Mouse (Mus musculus): ENCODE results near the gene Fezf1.

Gene Fezf1

GRCm38 (mm10) chr6:23251431-23251830 lies 3.3 kb upstream of the Fezf1 start:
- Histone ChIP-seq H3K9me3 (ENCODE audit: low read length) (no peaks in the 10 kb centered on the region), H3K4me1 (replicated peaks; ENCODE audit: low read depth, low read length) (peaks cover 53% of the 10 kb centered on the region), H3K27me3 (ENCODE audit: insufficient read depth, low read length) (peaks cover 90% of the 10 kb centered on the region), H3K36me3 (ENCODE audit: insufficient read depth, low read length) (no peaks in the 10 kb centered on the region), H3K4me3 (replicated peaks; ENCODE audit: low read length) (no peak overlapping the region)
- TF ChIP-seq NANOG (IDR thresholded peaks at IDR 0.05; ENCODE audit: borderline replicate concordance, low read length), result no peak
- no peak for TF ChIP-seq POU5F1 (IDR thresholded peaks at IDR 0.05; ENCODE audit: borderline replicate concordance, low read length)
- no peak for TF ChIP-seq CTCF (conservative IDR thresholded peaks at IDR 0.05; ENCODE audit: low read length)

DNA sequence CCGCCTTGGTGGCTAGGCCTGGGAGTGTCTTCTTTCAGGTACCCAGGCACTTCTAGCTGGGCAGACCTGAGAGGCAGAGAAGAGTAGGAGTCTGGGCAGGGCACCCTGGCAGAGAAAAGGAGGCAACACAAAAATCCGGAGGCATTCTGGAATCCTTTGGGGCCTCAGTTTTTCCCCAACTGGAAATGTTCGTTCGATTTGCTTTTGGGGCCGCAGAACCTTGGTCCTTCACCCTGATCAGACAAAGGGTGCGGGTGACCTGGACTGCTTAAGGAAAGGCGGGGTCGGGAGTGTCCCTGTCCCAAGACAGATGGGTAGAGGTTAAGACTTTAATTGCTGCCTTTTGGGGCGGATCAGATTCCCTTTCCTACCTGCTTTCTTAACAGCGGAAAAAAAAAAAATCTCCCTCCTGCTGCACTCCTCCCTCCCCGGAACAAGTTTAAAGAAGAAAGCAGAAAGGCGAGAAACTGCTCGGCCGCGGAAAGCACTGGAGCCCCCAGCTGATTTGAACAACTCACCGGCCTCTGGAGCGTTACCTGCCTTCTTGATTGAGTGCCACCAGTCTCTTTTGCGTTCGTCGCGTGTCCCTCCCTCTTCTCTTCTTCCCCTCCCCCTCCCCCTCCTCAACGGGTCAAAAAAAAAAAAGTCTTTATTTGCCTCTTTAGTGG lies 2.3 kb upstream of the Fezf1 start:
- Histone ChIP-seq H3K36me3 (ENCODE audit: insufficient read depth, low read length) (no peaks in the 10 kb centered on the region), H3K27me3 (ENCODE audit: insufficient read depth, low read length) (peaks cover 91% of the 10 kb centered on the region), H3K4me1 (replicated peaks; ENCODE audit: low read depth, low read length) (peaks cover 57% of the 10 kb centered on the region), H3K4me3 (replicated peaks; ENCODE audit: low read length) (peak overlapping the region; percentile 72), H3K9me3 (ENCODE audit: low read length) (no peaks in the 10 kb centered on the region)
- TF ChIP-seq NANOG (IDR thresholded peaks at IDR 0.05; ENCODE audit: borderline replicate concordance, low read length) (no peak), POU5F1 (IDR thresholded peaks at IDR 0.05; ENCODE audit: borderline replicate concordance, low read length) (no peak), CTCF (conservative IDR thresholded peaks at IDR 0.05; ENCODE audit: low read length) (no peak)

DNA sequence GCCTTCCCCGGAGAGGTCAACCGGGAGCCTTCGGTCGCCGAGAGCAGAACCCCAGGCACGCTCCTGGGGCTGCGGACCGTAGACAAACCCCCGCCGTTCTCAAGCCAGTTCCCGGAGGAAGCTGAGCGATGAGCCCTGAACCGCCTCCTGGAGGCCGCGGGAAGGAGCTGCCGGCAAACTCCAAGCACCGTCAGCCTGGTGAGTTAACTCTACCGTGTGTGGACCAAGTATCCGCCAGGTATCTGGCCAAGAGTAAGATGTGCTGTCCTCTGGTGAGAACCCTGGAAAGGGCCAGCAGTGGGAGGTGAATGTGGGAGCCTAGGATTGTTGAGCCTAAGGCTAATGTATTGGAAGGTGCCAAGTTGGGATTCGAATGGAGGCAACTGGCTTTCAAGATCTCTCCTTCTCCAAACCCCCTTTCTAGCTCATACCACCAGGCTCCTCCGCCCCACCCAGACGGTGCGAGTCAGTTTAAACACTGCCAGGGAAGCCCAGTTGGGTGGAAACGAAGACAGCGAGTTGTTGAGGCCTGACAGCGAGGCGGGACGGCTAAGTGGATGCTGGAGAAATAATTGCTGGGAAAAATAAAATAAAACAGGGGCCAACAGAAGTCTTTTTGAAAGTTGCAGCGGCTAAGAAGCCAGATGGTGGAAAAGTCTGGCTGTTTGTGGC lies 1.6 kb upstream of the Fezf1 start:
- peaks cover 58% of the 10 kb centered on the region for H3K4me1 ChIP-seq (replicated peaks; ENCODE audit: low read depth, low read length)
- TF ChIP-seq POU5F1 (IDR thresholded peaks at IDR 0.05; ENCODE audit: borderline replicate concordance, low read length), result no peak
- TF ChIP-seq CTCF (conservative IDR thresholded peaks at IDR 0.05; ENCODE audit: low read length), result peak; percentile 18; the same call in 1 of the 2 replicates
- peaks cover 89% of the 10 kb centered on the region for H3K27me3 ChIP-seq (ENCODE audit: insufficient read depth, low read length)
- no peaks in the 10 kb centered on the region for H3K36me3 ChIP-seq (ENCODE audit: insufficient read depth, low read length)
- H3K9me3 ChIP-seq (ENCODE audit: low read length), result no peaks in the 10 kb centered on the region
- H3K4me3 ChIP-seq (replicated peaks; ENCODE audit: low read length), result peak overlapping the region; percentile 72

DNA sequence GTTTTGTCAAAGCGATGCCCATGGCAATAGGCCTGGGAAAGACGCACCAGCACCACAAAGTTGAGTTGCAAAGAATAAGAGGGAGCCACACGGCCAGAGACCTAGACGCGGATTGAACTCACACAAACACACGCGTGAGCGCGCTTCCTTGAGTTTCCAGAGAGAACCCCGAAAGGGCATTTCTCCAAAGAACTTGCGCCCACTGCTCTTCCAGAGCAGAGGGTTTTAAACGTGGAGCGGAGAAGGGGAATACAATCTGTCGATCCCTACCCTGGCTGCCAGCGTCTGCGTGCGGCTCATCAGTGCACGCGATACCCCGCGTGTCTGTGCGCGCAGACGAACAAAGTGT lies 865 bp upstream of the Fezf1 start:
- peak overlapping the region; percentile 72 for H3K4me3 ChIP-seq (replicated peaks; ENCODE audit: low read length)
- H3K9me3 ChIP-seq (ENCODE audit: low read length), result no peaks in the 10 kb centered on the region
- H3K4me1 ChIP-seq (replicated peaks; ENCODE audit: low read depth, low read length), result peaks cover 57% of the 10 kb centered on the region
- H3K36me3 ChIP-seq (ENCODE audit: insufficient read depth, low read length), result no peaks in the 10 kb centered on the region
- TF ChIP-seq POU5F1 (IDR thresholded peaks at IDR 0.05; ENCODE audit: borderline replicate concordance, low read length), result no peak
- no peak for TF ChIP-seq CTCF (conservative IDR thresholded peaks at IDR 0.05; ENCODE audit: low read length)
- TF ChIP-seq NANOG (IDR thresholded peaks at IDR 0.05; ENCODE audit: borderline replicate concordance, low read length), result no peak
- H3K27me3 ChIP-seq (ENCODE audit: insufficient read depth, low read length), result peaks cover 89% of the 10 kb centered on the region

- Histone ChIP-seq H3K4me1 (replicated peaks; ENCODE audit: low read depth, low read length) (peaks cover 44% of the 10 kb centered on the region), H3K4me3 (replicated peaks; ENCODE audit: low read length) (peak overlapping the region; percentile 72), H3K9me3 (ENCODE audit: low read length) (no peaks in the 10 kb centered on the region), H3K27me3 (ENCODE audit: insufficient read depth, low read length) (peaks cover 87% of the 10 kb centered on the region), H3K36me3 (ENCODE audit: insufficient read depth, low read length) (no peaks in the 10 kb centered on the region)
- TF ChIP-seq NANOG (IDR thresholded peaks at IDR 0.05; ENCODE audit: borderline replicate concordance, low read length), result no peak
- no peak for TF ChIP-seq POU5F1 (IDR thresholded peaks at IDR 0.05; ENCODE audit: borderline replicate concordance, low read length)
- TF ChIP-seq CTCF (conservative IDR thresholded peaks at IDR 0.05; ENCODE audit: low read length), result no peak
Measured at GRCm38 (mm10) chr6:23247512-23248312, 450 bp downstream of the Fezf1 start.

GRCm38 (mm10) chr6:23246790-23247511 lies 1.2 kb downstream of the Fezf1 start:
- Histone ChIP-seq H3K4me3 (replicated peaks; ENCODE audit: low read length) (peak overlapping the region; percentile 72), H3K4me1 (replicated peaks; ENCODE audit: low read depth, low read length) (peaks cover 44% of the 10 kb centered on the region), H3K9me3 (ENCODE audit: low read length) (no peaks in the 10 kb centered on the region), H3K36me3 (ENCODE audit: insufficient read depth, low read length) (no peaks in the 10 kb centered on the region), H3K27me3 (ENCODE audit: insufficient read depth, low read length) (peaks cover 86% of the 10 kb centered on the region)
- no peak for TF ChIP-seq CTCF (conservative IDR thresholded peaks at IDR 0.05; ENCODE audit: low read length)
- TF ChIP-seq NANOG (IDR thresholded peaks at IDR 0.05; ENCODE audit: borderline replicate concordance, low read length), result no peak
- TF ChIP-seq POU5F1 (IDR thresholded peaks at IDR 0.05; ENCODE audit: borderline replicate concordance, low read length), result no peak

DNA sequence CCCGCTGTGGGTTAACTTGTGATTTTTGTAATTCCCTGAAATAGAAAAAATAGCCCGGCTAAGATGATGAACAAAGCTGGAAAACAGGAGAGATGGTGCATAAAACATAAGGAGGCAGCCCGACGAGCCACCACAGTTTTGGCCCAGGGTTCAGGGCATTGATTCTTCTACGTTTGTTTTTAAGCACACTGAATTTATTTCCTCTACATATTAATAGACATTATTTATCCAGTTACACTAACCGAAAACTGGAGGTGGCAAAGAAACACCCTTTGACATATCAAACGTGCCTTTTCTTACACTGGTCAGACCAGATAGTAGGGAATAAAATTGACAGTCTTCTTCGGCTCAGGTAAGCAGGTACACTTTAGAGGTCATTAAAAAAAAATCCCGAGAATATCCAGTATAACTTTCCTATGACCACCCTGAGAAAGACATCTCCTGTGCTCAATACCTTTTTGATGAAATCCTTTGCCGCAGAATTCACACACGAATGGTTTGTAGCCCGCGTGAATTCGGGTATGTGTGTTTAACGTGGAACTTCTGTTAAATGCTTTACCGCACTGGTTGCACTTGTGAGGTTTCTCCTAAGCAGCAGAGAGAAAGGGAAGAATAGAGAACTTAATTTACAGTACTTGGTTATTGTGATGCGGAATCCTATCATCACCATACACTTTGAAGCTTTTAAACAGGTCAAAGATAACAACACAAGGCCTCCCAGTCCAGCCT lies 1.9 kb downstream of the Fezf1 start:
- peaks cover 85% of the 10 kb centered on the region for H3K27me3 ChIP-seq (ENCODE audit: insufficient read depth, low read length)
- H3K36me3 ChIP-seq (ENCODE audit: insufficient read depth, low read length), result no peaks in the 10 kb centered on the region
- peaks cover 44% of the 10 kb centered on the region for H3K4me1 ChIP-seq (replicated peaks; ENCODE audit: low read depth, low read length)
- no peak overlapping the region for H3K4me3 ChIP-seq (replicated peaks; ENCODE audit: low read length)
- H3K9me3 ChIP-seq (ENCODE audit: low read length), result no peaks in the 10 kb centered on the region
- peak; percentile 65 for TF ChIP-seq NANOG (IDR thresholded peaks at IDR 0.05; ENCODE audit: borderline replicate concordance, low read length)
- TF ChIP-seq POU5F1 (IDR thresholded peaks at IDR 0.05; ENCODE audit: borderline replicate concordance, low read length), result no peak
